Mouse (Mus musculus): ENCODE results near the gene Fut8.

DNA sequence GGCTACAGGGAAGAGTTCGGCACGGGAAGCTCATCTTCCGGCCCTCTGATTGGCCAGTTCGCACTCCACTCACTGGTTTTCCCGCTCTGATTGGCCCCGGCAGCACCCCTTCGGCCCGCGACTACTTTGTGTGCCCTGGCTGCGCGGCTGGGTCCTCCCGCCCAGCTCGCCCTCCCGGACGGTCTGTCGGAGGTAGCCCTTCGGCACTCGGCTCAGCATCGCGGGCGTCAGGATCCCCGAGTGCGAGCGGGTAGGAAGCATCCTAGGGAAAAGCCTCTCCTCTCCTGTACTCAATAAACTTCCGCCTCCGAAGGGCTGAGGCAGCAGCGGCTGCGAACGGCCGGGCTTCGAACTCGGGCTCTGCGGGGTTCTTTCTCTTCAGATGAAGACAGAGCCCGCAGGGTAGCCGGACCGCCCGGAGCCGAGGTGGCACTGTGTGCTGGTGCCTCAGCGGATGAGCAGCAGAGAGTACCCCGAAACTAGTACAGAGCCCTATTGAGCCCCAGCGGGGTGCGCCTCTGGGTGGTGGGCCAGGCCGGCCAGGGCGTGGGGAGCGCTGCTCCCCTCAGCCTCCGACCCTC lies at the start of gene Fut8:
- TF ChIP-seq CTCF (IDR thresholded peaks at IDR 0.05; ENCODE audit: control insufficient read depth, insufficient read depth, low read length) (peak; percentile 0; the same call in 1 of the 2 replicates), POLR2A (IDR thresholded peaks at IDR 0.05; ENCODE audit: borderline replicate concordance, control insufficient read depth, low read depth, low read length) (peak; percentile 86; the same call in 1 of the 2 replicates)

Measured in bone marrow, adult 2 months (tissue).